Mouse (Mus musculus): Measurements from ENCODE around the gene Dysf.

DNA sequence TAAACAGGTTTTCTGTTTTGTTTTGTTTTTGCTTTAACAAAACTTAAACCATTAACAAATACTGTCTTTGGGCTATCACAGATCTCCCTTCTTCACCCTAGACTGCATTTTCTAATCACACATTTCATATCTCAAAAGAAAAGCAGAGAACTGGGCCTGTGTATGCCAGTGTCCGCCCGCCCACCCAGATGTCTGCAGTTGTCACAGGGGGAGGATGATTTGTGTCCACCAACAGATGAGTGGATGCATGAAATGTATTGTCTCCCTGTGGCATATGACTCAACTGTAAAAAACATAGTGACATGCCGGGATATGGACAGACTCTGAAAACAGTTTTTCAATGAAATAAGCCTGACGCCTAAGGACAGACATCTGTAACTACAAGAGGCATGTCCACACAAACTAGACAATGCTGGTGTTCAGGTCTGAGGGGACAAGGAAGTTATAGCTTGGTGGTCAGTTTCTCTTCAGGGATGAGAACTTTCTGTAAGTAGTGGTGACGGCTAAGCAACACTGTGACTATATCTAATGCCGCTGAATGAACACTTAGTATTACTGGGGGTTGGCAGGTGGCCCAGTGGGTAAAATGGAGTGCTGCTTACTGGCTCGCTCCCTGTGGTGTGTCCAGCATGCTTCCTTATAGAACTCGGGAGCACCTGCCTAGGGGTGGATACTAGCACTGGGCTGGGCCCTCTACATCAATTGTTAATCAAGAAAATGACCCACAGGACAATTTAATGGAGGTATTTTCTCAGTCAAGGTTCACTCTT lies 193.5 kb downstream of the Dysf start:
- TF ChIP-seq CTCF (IDR thresholded peaks at IDR 0.05; ENCODE audit: low read depth) = 0 out of 2 replicates have a peak, but pooled peaks have one; percentile 4
- TF ChIP-seq EP300 (optimal IDR thresholded peaks at IDR 0.05) = no peak

All from stomach, postnatal 0 days (tissue).